Mouse (Mus musculus) limb, embryonic 12.5 days (tissue): ENCODE measurements around the gene Ccdc141. TPM values are rescaled to one million over a fixed set of nuclear protein-coding genes. Genes with fewer than 3 reads are reported as not detected.

Source experiments
- ATAC-seq: fragments of 200-750 bp; cut with Nextera tagmentation; 2 replicates; pipeline ENCODE4 v1.8.0; 2017; ENCODE audit warnings: low read depth, moderate TSS enrichment; ENCODE audit not compliant: insufficient number of reproducible peaks, insufficient read depth, low FRiP score, low TSS enrichment
- H3K27ac ChIP-seq: fragments of 300-500 bp; sonication (generic); 2 replicates; pipeline ENCODE4 v1.5.1; 2016; ENCODE audit warnings: mild to moderate bottlenecking, moderate library complexity
- H3K27me3 ChIP-seq: fragments of 300-500 bp; sonication (generic); 2 replicates; pipeline ENCODE4 v1.6.1; 2016; ENCODE audit warnings: mild to moderate bottlenecking, moderate library complexity
- H3K36me3 ChIP-seq: fragments of 300-500 bp; sonication (generic); 2 replicates; pipeline ENCODE4 v1.6.1; 2016; ENCODE audit warnings: mild to moderate bottlenecking, moderate library complexity
- H3K4me1 ChIP-seq: fragments of 300-500 bp; sonication (generic); replicated peaks from 2 replicates; pipeline ENCODE4 v1.6.1; 2016
- H3K4me2 ChIP-seq: fragments of 300-500 bp; sonication (generic); 2 replicates; pipeline ENCODE4 v1.6.1; 2016; ENCODE audit warnings: mild to moderate bottlenecking, moderate library complexity
- H3K4me3 ChIP-seq: fragments of 300-500 bp; sonication (generic); replicated peaks from 2 replicates; pipeline ENCODE4 v1.5.1; 2016; ENCODE audit warnings: mild to moderate bottlenecking
- H3K9ac ChIP-seq: fragments of 300-500 bp; sonication (generic); replicated peaks from 2 replicates; pipeline ENCODE4 v1.6.1; 2016; ENCODE audit warnings: mild to moderate bottlenecking, moderate library complexity
- H3K9me3 ChIP-seq: fragments of 300-500 bp; sonication (generic); 2 replicates; pipeline ENCODE4 v1.6.1; 2016; ENCODE audit warnings: mild to moderate bottlenecking, moderate library complexity
- WGBS: fragments of 180-500 bp; shearing (Covaris S2); methylation state at CpG from one replicate; pipeline ENCODE4 v1.1.7; 2016; 5-methylcytosine and 5-hydroxymethylcytosine counted together
- polyA plus RNA-seq: library from polyadenylated mRNA; unstranded; fragments of >200 nt; fragmentation: Nextera tagmentation; extraction: Ambion mirVana; gene quantifications from 2 replicates; pipeline ENCODE4 v1.2.1, GENCODE M21; 2016

The Ccdc141 gene
- polyA plus RNA-seq, 1 experiment from 2014 or later = 12.3 TPM

- Histone ChIP-seq H3K9me3 (no peaks in the 10 kb centered on the region), H3K4me1 (no peaks in the 10 kb centered on the region), H3K27ac (no peak overlapping the region), H3K9ac (no peak overlapping the region), H3K27me3 (no peaks in the 10 kb centered on the region), H3K4me3 (no peak overlapping the region), H3K36me3 (no peaks in the 10 kb centered on the region), H3K4me2 (no peak overlapping the region)
- ATAC-seq = no peak
- WGBS = 82% methylated on average over 3 of the region's 3 CpGs
Observed at GRCm38 (mm10) chr2:77162135-77162534, 8.3 kb downstream of the Ccdc141 start.

DNA sequence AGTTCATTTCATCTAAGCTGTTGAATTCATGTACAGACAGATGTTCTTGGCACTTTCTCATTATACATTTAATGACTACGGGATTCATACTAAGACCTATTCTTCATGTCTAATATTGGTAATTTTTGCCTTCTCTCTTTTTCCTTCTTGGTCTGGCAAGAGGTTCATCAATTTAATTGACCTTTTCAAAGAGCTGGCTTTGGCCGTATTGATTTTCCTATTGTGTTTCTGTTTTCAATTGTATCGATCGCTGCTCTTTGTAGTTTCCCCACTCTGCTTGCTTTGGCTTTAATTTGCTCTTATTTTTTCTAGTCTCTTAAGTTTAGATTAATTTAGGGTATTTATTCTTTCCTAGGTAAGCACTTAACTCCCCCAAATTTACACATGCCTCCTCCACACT lies 12.9 kb downstream of the Ccdc141 start:
- no peak for ATAC-seq
- H3K4me1 ChIP-seq = no peaks in the 10 kb centered on the region
- no peaks in the 10 kb centered on the region for H3K36me3 ChIP-seq
- no peaks in the 10 kb centered on the region for H3K27me3 ChIP-seq
- 96% methylated on average over 4 of the region's 4 CpGs for WGBS
- no peak overlapping the region for H3K4me3 ChIP-seq
- no peak overlapping the region for H3K4me2 ChIP-seq
- no peak overlapping the region for H3K27ac ChIP-seq
- H3K9ac ChIP-seq = no peak overlapping the region
- no peaks in the 10 kb centered on the region for H3K9me3 ChIP-seq

DNA sequence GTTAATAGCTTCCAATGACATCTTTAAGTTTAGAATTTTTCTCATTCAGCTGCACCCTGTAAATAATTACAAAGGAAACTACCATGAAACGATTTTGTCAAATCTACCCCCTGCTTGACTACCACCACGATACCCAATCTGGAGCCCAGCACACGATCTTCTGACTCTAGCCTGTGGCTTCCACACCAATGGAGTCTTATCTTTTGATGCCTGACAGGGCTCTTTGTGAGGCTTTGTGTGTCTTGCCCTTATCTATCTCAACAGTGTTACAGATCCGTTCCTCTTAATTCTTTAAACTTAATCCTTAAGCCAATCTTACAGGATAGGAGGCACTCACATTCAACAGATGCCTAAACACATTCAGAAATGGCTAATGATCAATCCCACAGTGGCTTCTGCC lies 16.4 kb downstream of the Ccdc141 start:
- Histone ChIP-seq H3K27ac (no peak overlapping the region), H3K9me3 (no peaks in the 10 kb centered on the region), H3K4me1 (0 out of 2 replicates have a peak, but pooled peaks cover under 1% of the 10 kb centered on the region), H3K9ac (no peak overlapping the region), H3K4me3 (no peak overlapping the region), H3K4me2 (no peak overlapping the region), H3K27me3 (no peaks in the 10 kb centered on the region), H3K36me3 (no peaks in the 10 kb centered on the region)
- ATAC-seq = no peak
- WGBS = 77% methylated on average over 4 of the region's 4 CpGs

DNA sequence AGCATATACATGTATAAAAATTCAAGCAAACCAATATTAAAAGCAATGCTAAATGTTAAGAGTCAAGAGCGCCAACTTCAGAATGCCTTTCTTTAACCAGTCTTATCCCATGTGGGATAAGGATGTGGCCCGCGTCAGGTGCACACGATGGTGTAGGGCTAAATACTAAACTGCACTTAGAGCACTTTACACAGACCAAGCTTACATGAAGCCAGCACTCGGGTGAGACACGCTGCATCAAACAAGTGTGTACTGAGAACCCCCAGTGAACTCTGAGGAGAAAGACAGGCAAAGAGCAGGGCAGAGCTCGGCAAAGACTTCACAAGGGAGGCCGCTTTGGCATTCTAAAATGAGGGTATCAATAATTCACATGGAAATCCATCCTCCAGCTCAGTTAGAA lies 19.2 kb downstream of the Ccdc141 start:
- ATAC-seq = no peak
- H3K27ac ChIP-seq = no peak overlapping the region
- H3K9ac ChIP-seq = no peak overlapping the region
- H3K4me3 ChIP-seq = no peak overlapping the region
- H3K4me1 ChIP-seq = 0 out of 2 replicates have a peak, but pooled peaks cover 6% of the 10 kb centered on the region
- H3K27me3 ChIP-seq = no peaks in the 10 kb centered on the region
- no peak overlapping the region for H3K4me2 ChIP-seq
- no peaks in the 10 kb centered on the region for H3K36me3 ChIP-seq
- 94% methylated on average over 8 of the region's 8 CpGs for WGBS
- H3K9me3 ChIP-seq = no peaks in the 10 kb centered on the region

GRCm38 (mm10) chr2:77149576-77149975 lies 20.9 kb downstream of the Ccdc141 start:
- H3K27ac ChIP-seq = no peak overlapping the region
- H3K4me3 ChIP-seq = no peak overlapping the region
- H3K4me1 ChIP-seq = 0 out of 2 replicates have a peak, but pooled peaks cover 6% of the 10 kb centered on the region
- H3K9ac ChIP-seq = no peak overlapping the region
- H3K27me3 ChIP-seq = no peaks in the 10 kb centered on the region
- ATAC-seq = no peak
- no peaks in the 10 kb centered on the region for H3K36me3 ChIP-seq
- no peak overlapping the region for H3K4me2 ChIP-seq
- H3K9me3 ChIP-seq = no peaks in the 10 kb centered on the region
- 54% methylated on average over 2 of the region's 2 CpGs for WGBS

DNA sequence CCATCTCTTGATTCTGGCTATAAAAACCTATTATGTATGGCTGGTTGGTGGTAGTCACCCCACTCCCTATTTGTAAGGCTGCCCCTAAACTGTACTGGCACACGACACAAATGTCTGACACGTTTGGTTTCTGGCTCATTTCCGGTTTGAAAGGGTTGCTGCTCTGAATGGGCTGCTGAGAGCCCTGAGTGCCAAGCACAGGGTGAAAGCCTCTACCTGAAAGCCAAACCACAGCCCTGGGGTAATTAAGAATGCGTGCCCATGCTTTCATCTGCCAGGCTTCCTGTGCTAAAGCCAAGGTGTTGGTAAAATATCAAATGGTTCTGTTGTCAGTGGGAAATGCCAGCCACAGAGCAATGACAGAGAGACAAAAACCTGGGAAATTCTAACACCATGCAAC lies 22.2 kb downstream of the Ccdc141 start:
- no peak for ATAC-seq
- Histone ChIP-seq H3K4me3 (no peak overlapping the region), H3K4me2 (no peak overlapping the region), H3K27me3 (no peaks in the 10 kb centered on the region), H3K36me3 (no peaks in the 10 kb centered on the region), H3K9ac (no peak overlapping the region), H3K9me3 (no peaks in the 10 kb centered on the region), H3K4me1 (0 out of 2 replicates have a peak, but pooled peaks cover 6% of the 10 kb centered on the region), H3K27ac (no peak overlapping the region)
- 44% methylated on average over 4 of the region's 4 CpGs for WGBS

DNA sequence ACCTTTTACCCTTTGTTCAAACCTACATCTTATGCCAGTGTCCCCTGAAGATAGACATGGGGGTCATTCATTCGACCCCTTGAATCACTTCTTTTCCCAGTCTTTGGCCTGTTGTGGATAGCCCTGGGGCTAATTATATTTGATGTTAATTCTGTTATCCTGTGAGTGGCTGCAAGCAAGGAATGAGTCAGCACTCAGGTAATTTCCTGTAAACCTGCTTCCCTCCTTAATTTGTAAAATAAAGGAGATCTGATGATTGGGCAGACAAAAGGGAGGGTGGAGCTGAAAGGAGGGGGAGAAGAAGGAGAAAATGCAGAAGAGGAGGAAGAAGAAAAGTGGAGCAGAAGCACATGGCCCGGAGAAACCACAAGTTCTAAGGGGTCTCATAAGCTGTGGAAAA lies 23.5 kb downstream of the Ccdc141 start:
- Histone ChIP-seq H3K4me3 (no peak overlapping the region), H3K36me3 (no peaks in the 10 kb centered on the region), H3K27ac (no peak overlapping the region), H3K4me1 (0 out of 2 replicates have a peak, but pooled peaks cover 6% of the 10 kb centered on the region), H3K9ac (no peak overlapping the region), H3K9me3 (no peaks in the 10 kb centered on the region), H3K4me2 (no peak overlapping the region), H3K27me3 (no peaks in the 10 kb centered on the region)
- WGBS = 70% methylated on average over 2 of the region's 2 CpGs
- no peak for ATAC-seq

- H3K4me2 ChIP-seq = no peak overlapping the region
- no peak overlapping the region for H3K9ac ChIP-seq
- no peak overlapping the region for H3K4me3 ChIP-seq
- ATAC-seq = no peak
- no peak overlapping the region for H3K27ac ChIP-seq
- no peaks in the 10 kb centered on the region for H3K27me3 ChIP-seq
- H3K4me1 ChIP-seq = 0 out of 2 replicates have a peak, but pooled peaks cover 6% of the 10 kb centered on the region
- WGBS = 79% methylated on average over 3 of the region's 3 CpGs
- H3K9me3 ChIP-seq = no peaks in the 10 kb centered on the region
- no peaks in the 10 kb centered on the region for H3K36me3 ChIP-seq
Observed at GRCm38 (mm10) chr2:77146291-77146690, 24.1 kb downstream of the Ccdc141 start.

- no peak overlapping the region for H3K4me2 ChIP-seq
- no peaks in the 10 kb centered on the region for H3K9me3 ChIP-seq
- no peak overlapping the region for H3K4me3 ChIP-seq
- no peak overlapping the region for H3K27ac ChIP-seq
- H3K4me1 ChIP-seq = 0 out of 2 replicates have a peak, but pooled peaks cover 2% of the 10 kb centered on the region
- H3K27me3 ChIP-seq = no peaks in the 10 kb centered on the region
- 66% methylated on average over 6 of the region's 6 CpGs for WGBS
- H3K9ac ChIP-seq = no peak overlapping the region
- H3K36me3 ChIP-seq = no peaks in the 10 kb centered on the region
- ATAC-seq = no peak
Observed at GRCm38 (mm10) chr2:77143536-77143935, 26.9 kb downstream of the Ccdc141 start.

GRCm38 (mm10) chr2:77138879-77139278 lies 31.6 kb downstream of the Ccdc141 start:
- Histone ChIP-seq H3K36me3 (no peaks in the 10 kb centered on the region), H3K4me1 (no peaks in the 10 kb centered on the region), H3K27ac (no peak overlapping the region), H3K4me3 (no peak overlapping the region), H3K9me3 (no peaks in the 10 kb centered on the region), H3K9ac (no peak overlapping the region), H3K4me2 (no peak overlapping the region), H3K27me3 (no peaks in the 10 kb centered on the region)
- ATAC-seq = no peak
- 89% methylated on average over 6 of the region's 6 CpGs for WGBS

- 60% methylated on average over 1 of the region's 1 CpGs for WGBS
- H3K4me3 ChIP-seq = no peak overlapping the region
- no peak overlapping the region for H3K4me2 ChIP-seq
- ATAC-seq = no peak
- no peaks in the 10 kb centered on the region for H3K4me1 ChIP-seq
- H3K9ac ChIP-seq = no peak overlapping the region
- H3K36me3 ChIP-seq = no peaks in the 10 kb centered on the region
- H3K9me3 ChIP-seq = no peaks in the 10 kb centered on the region
- no peaks in the 10 kb centered on the region for H3K27me3 ChIP-seq
- no peak overlapping the region for H3K27ac ChIP-seq
Observed at GRCm38 (mm10) chr2:77134906-77135305, 35.5 kb downstream of the Ccdc141 start.

GRCm38 (mm10) chr2:77133407-77133806 lies 37.0 kb downstream of the Ccdc141 start:
- WGBS = 92% methylated on average over 1 of the region's 1 CpGs
- no peaks in the 10 kb centered on the region for H3K9me3 ChIP-seq
- no peak overlapping the region for H3K27ac ChIP-seq
- H3K36me3 ChIP-seq = no peaks in the 10 kb centered on the region
- no peak overlapping the region for H3K4me3 ChIP-seq
- ATAC-seq = no peak
- no peak overlapping the region for H3K4me2 ChIP-seq
- H3K4me1 ChIP-seq = no peaks in the 10 kb centered on the region
- H3K9ac ChIP-seq = no peak overlapping the region
- no peaks in the 10 kb centered on the region for H3K27me3 ChIP-seq
